Mouse (Mus musculus) erythroid progenitor cell, adult 5-6 weeks (primary cell): ENCODE results near the gene Igf2bp3. TPM values are rescaled to one million over a fixed set of nuclear protein-coding genes. Genes with fewer than 3 reads are reported as not detected.

Experiments used
- ATAC-seq: replicated peaks from 2 replicates; pipeline ENCODE4 v1.8.0; 2016; ENCODE audit warnings: moderate number of reproducible peaks, mild to moderate bottlenecking, moderate TSS enrichment, inconsistent platforms; ENCODE audit not compliant: poor library complexity, low FRiP score, severe bottlenecking
- total RNA-seq, 2 experiments: library from RNA; stranded (forward) in 1 of 2; stranded (reverse) in 1 of 2; fragments of 150-400 nt in 1 of 2; fragments of 186-747, 209-891 nt in 1 of 2; gene quantifications; 2 replicates each; pipeline versions ENCODE4 v1.2.3 to v1.2.4; 2015 to 2017; ENCODE audit warnings: low replicate concordance in 2 of 2

The Igf2bp3 gene
- total RNA-seq, 2 experiments from 2014 or later = not detected

- ATAC-seq = no peak
Observed at GRCm38 (mm10) chr6:49194536-49194935, 20.2 kb downstream of the Igf2bp3 start.

- no peak for ATAC-seq
Observed at GRCm38 (mm10) chr6:49189363-49189762, 25.4 kb downstream of the Igf2bp3 start.

- no peak for ATAC-seq
Observed at GRCm38 (mm10) chr6:49187299-49187698, 27.5 kb downstream of the Igf2bp3 start.

- ATAC-seq = no peak
Observed at GRCm38 (mm10) chr6:49176018-49176417, 38.7 kb downstream of the Igf2bp3 start.

- ATAC-seq = no peak
Observed at GRCm38 (mm10) chr6:49174616-49175015, 40.1 kb downstream of the Igf2bp3 start.

- no peak for ATAC-seq
Observed at GRCm38 (mm10) chr6:49173674-49174073, 41.1 kb downstream of the Igf2bp3 start.

GRCm38 (mm10) chr6:49173265-49173664 lies 41.5 kb downstream of the Igf2bp3 start:
- no peak for ATAC-seq

GRCm38 (mm10) chr6:49171216-49171615 lies 43.5 kb downstream of the Igf2bp3 start:
- no peak for ATAC-seq

GRCm38 (mm10) chr6:49168648-49169047 lies 46.1 kb downstream of the Igf2bp3 start:
- no peak for ATAC-seq

GRCm38 (mm10) chr6:49167406-49167805 lies 47.4 kb downstream of the Igf2bp3 start:
- no peak for ATAC-seq

GRCm38 (mm10) chr6:49166318-49166717 lies 48.4 kb downstream of the Igf2bp3 start:
- ATAC-seq = no peak

- ATAC-seq = no peak
Observed at GRCm38 (mm10) chr6:49165855-49166254, 48.9 kb downstream of the Igf2bp3 start.

- ATAC-seq = no peak
Observed at GRCm38 (mm10) chr6:49165101-49165500, 49.7 kb downstream of the Igf2bp3 start.

- no peak for ATAC-seq
Observed at GRCm38 (mm10) chr6:49164701-49165100, 50.1 kb downstream of the Igf2bp3 start.

- ATAC-seq = no peak
Observed at GRCm38 (mm10) chr6:49159971-49160370, 54.8 kb downstream of the Igf2bp3 start.

- no peak for ATAC-seq
Observed at GRCm38 (mm10) chr6:49156826-49157175, 58.0 kb downstream of the Igf2bp3 start.

GRCm38 (mm10) chr6:49156170-49156825 lies 58.5 kb downstream of the Igf2bp3 start:
- no peak for ATAC-seq

- no peak for ATAC-seq
Observed at GRCm38 (mm10) chr6:49151465-49151864, 63.3 kb downstream of the Igf2bp3 start.

GRCm38 (mm10) chr6:49150349-49151229 lies 64.2 kb downstream of the Igf2bp3 start:
- no peak for ATAC-seq

GRCm38 (mm10) chr6:49149202-49149930 lies 65.4 kb downstream of the Igf2bp3 start:
- no peak for ATAC-seq

- ATAC-seq = no peak
Observed at GRCm38 (mm10) chr6:49148781-49149180, 66.0 kb downstream of the Igf2bp3 start.
